Mouse (Mus musculus) ZHBTc4 (cell line): ENCODE measurements around the gene Ptgis.
A peak's percentile ranks its signal among the peaks of the same experiment; 100 is the strongest.

Experiments used
- DNase-seq: peaks from one replicate; pipeline ENCODE4 v3.0.0-alpha.2; 2011; ENCODE audit warnings: low read depth, low spot score

The Ptgis gene

DNA sequence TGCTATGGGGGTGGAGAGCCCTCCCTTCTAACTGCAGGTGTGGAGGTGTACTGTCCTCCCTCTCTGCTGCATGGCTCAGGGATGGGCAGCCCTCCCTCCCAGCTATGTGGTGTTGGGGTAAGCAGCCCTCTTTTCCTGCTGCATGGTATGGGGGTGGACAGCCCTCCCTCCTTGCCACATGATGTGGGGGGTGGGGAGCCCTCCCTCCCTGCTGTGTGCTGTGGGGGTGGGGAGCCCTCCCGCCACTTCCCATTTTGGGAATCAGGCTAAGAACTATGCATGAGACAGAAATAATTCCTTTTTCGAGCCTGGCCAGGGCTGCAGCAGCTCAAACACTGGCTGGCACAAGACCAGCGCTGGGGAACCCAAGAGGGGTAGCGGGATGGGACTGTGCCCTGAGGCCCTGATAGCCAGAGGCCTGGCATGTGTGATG, 84.8 kb downstream of the Ptgis start:
- no peak for DNase-seq

- DNase-seq: no peak
Measured at GRCm38 (mm10) chr2:167150880-167151279, 89.5 kb downstream of the Ptgis start.

GRCm38 (mm10) chr2:167150135-167150534, 90.3 kb downstream of the Ptgis start:
- DNase-seq: no peak

DNA sequence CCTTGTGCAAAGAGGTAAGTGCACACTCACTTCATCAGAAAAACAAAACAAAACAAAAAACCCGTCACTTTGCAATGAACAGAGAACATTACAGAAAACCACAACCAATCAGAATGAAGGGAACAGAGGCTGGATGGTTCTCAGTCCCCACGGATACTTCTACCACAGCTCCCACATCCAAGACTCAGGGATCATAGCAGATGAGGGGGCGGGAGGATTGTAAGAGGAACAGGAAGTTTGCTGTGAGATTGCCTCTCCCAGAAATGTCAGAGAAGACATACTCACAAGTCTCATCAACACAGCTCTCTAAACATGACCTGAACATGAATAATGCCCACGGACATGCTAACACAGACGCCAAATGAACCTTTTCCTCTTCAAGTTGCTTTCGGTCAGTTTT, 91.4 kb downstream of the Ptgis start:
- DNase-seq: no peak

- no peak for DNase-seq
Measured at GRCm38 (mm10) chr2:167147708-167148107, 92.7 kb downstream of the Ptgis start.

- no peak for DNase-seq
Measured at GRCm38 (mm10) chr2:167145904-167146303, 94.5 kb downstream of the Ptgis start.

GRCm38 (mm10) chr2:167144439-167145307, 95.7 kb downstream of the Ptgis start:
- peak; percentile 44 for DNase-seq

DNA sequence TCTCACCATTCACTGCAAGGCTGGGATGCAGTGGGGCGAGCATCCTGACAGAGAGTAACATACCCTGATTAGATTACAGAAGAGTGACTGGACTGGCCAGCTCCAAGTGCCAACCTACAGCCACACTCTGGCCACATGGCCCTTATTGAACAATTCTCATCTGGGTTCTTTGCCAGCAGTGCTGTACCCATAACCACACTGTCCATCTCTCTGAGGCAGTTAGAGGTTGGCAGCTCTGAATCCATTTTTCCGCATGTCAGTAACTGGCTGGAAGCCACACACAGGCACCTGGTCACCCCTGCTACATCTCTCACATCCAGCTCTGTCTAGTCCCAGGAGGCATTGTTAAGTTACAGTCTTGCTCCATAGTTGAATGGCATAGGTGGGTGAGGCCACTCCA, 96.5 kb downstream of the Ptgis start:
- no peak for DNase-seq

- DNase-seq: no peak
Measured at GRCm38 (mm10) chr2:167142282-167142681, 98.1 kb downstream of the Ptgis start.

DNA sequence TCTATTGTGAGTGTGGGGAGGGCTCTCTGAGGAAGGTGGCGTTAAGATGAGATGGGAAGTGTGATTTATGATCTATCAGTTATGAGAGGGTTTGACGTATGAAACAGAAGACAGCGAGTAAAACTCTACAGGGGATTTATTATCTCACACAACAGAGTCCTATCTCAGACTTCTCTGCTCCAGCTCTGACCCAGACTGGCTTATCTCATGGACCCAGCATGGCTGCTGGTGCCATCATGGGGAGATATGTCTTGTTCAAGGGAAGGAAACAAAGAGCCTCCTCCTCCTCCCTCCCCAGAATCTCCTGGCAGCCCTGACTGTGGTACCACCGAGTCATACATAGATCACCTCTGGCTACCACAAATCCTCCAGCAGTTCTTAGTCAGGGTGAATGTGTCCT, 98.6 kb downstream of the Ptgis start:
- DNase-seq: no peak
